Mouse (Mus musculus): ENCODE data around the gene Duox1.
A peak's percentile ranks its signal among the peaks of the same experiment; 100 is the strongest.
"Not testable (repeated sequence)": the region's sequence is repeated elsewhere in the genome, so short reads cannot be mapped to it uniquely, and the experiment has no call there.

Gene Duox1

GRCm38 (mm10) chr2:122312722-122313417, 2.6 kb upstream of the Duox1 start:
- peak; percentile 23 to 41 for DNase-seq

- no peak for DNase-seq
Measured at GRCm38 (mm10) chr2:122313536-122313935, 1.9 kb upstream of the Duox1 start, which contains the start of gene Duoxa1. TSS of gene Duoxa1 (minus strand) at chr2:122313730.

- no peak for DNase-seq
Measured at GRCm38 (mm10) chr2:122317384-122317783, 1.9 kb downstream of the Duox1 start.

GRCm38 (mm10) chr2:122323960-122324359, 8.5 kb downstream of the Duox1 start:
- DNase-seq = no peak

GRCm38 (mm10) chr2:122324586-122324985, 9.1 kb downstream of the Duox1 start:
- no peak for DNase-seq

- no peak for DNase-seq
Measured at GRCm38 (mm10) chr2:122325361-122325760, 9.9 kb downstream of the Duox1 start.

- DNase-seq = no peak
Measured at GRCm38 (mm10) chr2:122327986-122328385, 12.5 kb downstream of the Duox1 start.

GRCm38 (mm10) chr2:122330317-122330716, 14.8 kb downstream of the Duox1 start:
- DNase-seq = not testable (repeated sequence)

GRCm38 (mm10) chr2:122332222-122332621, 16.8 kb downstream of the Duox1 start:
- no peak for DNase-seq

- no peak for DNase-seq
Measured at GRCm38 (mm10) chr2:122334170-122334569, 18.7 kb downstream of the Duox1 start.

- no peak for DNase-seq
Measured at GRCm38 (mm10) chr2:122337291-122337690, 21.8 kb downstream of the Duox1 start.

GRCm38 (mm10) chr2:122345106-122345893, 29.8 kb downstream of the Duox1 start:
- DNase-seq = no peak

GRCm38 (mm10) chr2:122346164-122346563, 30.7 kb downstream of the Duox1 start:
- not testable (repeated sequence) for DNase-seq

GRCm38 (mm10) chr2:122347257-122347656, 31.8 kb downstream of the Duox1 start:
- no peak for DNase-seq

GRCm38 (mm10) chr2:122348531-122349131, 33.2 kb downstream of the Duox1 start:
- peak; percentile 82 to 86 for DNase-seq

- DNase-seq = no peak
Measured at GRCm38 (mm10) chr2:122349136-122349785, 33.8 kb downstream of the Duox1 start.

GRCm38 (mm10) chr2:122351156-122351930, 35.9 kb downstream of the Duox1 start:
- no peak for DNase-seq

- no peak for DNase-seq
Measured at GRCm38 (mm10) chr2:122351931-122352329, 36.5 kb downstream of the Duox1 start.

- no peak for DNase-seq
Measured at GRCm38 (mm10) chr2:122352992-122353391, 37.5 kb downstream of the Duox1 start.

GRCm38 (mm10) chr2:122353765-122354164, 38.3 kb downstream of the Duox1 start:
- DNase-seq = no peak

GRCm38 (mm10) chr2:122354191-122354929, 38.9 kb downstream of the Duox1 start:
- DNase-seq = no peak

GRCm38 (mm10) chr2:122355389-122355788, 39.9 kb downstream of the Duox1 start:
- DNase-seq = no peak
